Mouse (Mus musculus): ENCODE results near the gene Neurog2. TPM values are rescaled to one million over a fixed set of nuclear protein-coding genes. Genes with fewer than 3 reads are reported as not detected.
A peak's percentile ranks its signal among the peaks of the same experiment; 100 is the strongest.

Neurog2 gene
- polyA plus RNA-seq, 1 experiment from 2014 or later, result 43.9 TPM

- WGBS, result 3% methylated on average over 17 of the region's 17 CpGs
- ATAC-seq (ENCODE audit: low FRiP score), result no peak
- Histone ChIP-seq H3K9ac (no peak overlapping the region; the same call in 1 of the 2 replicates), H3K4me3 (no peak overlapping the region), H3K4me2 (replicated peaks) (peak overlapping the region; percentile 67; the same call in 1 of the 2 replicates), H3K9me3 (replicated peaks) (no peaks in the 10 kb centered on the region), H3K27me3 (peaks cover 78% of the 10 kb centered on the region), H3K36me3 (no peaks in the 10 kb centered on the region), H3K27ac (no peak overlapping the region), H3K4me1 (peaks cover 47% of the 10 kb centered on the region)
These were observed 2.1 kb upstream of the Neurog2 start for GRCm38 (mm10) chr3:127630735-127631372.

- Histone ChIP-seq H3K4me2 (replicated peaks) (peak overlapping the region; percentile 67), H3K4me3 (no peak overlapping the region), H3K9me3 (replicated peaks) (no peaks in the 10 kb centered on the region), H3K4me1 (peaks cover 47% of the 10 kb centered on the region), H3K27me3 (peaks cover 80% of the 10 kb centered on the region), H3K27ac (no peak overlapping the region), H3K9ac (no peak overlapping the region; the same call in 1 of the 2 replicates), H3K36me3 (no peaks in the 10 kb centered on the region)
- ATAC-seq (ENCODE audit: low FRiP score), result no peak
- WGBS, result under 1% methylated on average over 10 of the region's 10 CpGs
These were observed 1.4 kb upstream of the Neurog2 start for GRCm38 (mm10) chr3:127631582-127631981.

GRCm38 (mm10) chr3:127632531-127632930 is 404 bp upstream of the Neurog2 start:
- peak; percentile 86 for ATAC-seq (ENCODE audit: low FRiP score)
- H3K4me3 ChIP-seq, result peak overlapping the region; percentile 56
- H3K36me3 ChIP-seq, result no peaks in the 10 kb centered on the region
- under 1% methylated on average over 28 of the region's 32 CpGs for WGBS
- H3K27me3 ChIP-seq, result peaks cover 84% of the 10 kb centered on the region
- peak overlapping the region; percentile 92 for H3K27ac ChIP-seq
- peak overlapping the region; percentile 67 for H3K4me2 ChIP-seq (replicated peaks)
- no peaks in the 10 kb centered on the region for H3K9me3 ChIP-seq (replicated peaks)
- H3K9ac ChIP-seq, result peak overlapping the region; percentile 78
- peaks cover 42% of the 10 kb centered on the region for H3K4me1 ChIP-seq

GRCm38 (mm10) chr3:127634101-127634983 is 1.4 kb downstream of the Neurog2 start:
- Histone ChIP-seq H3K4me1 (peaks cover 28% of the 10 kb centered on the region), H3K4me2 (replicated peaks) (peak overlapping the region; percentile 67), H3K4me3 (peak overlapping the region; percentile 56), H3K27me3 (peaks cover 85% of the 10 kb centered on the region), H3K9me3 (replicated peaks) (no peaks in the 10 kb centered on the region), H3K27ac (peak overlapping the region; percentile 92), H3K9ac (peak overlapping the region; percentile 78), H3K36me3 (no peaks in the 10 kb centered on the region)
- under 1% methylated on average over 58 of the region's 58 CpGs for WGBS
- peak; percentile 69 for ATAC-seq (ENCODE audit: low FRiP score)

GRCm38 (mm10) chr3:127634984-127635349 is 2.0 kb downstream of the Neurog2 start:
- peak overlapping the region; percentile 56 for H3K4me3 ChIP-seq
- H3K9me3 ChIP-seq (replicated peaks), result no peaks in the 10 kb centered on the region
- peak overlapping the region; percentile 67 for H3K4me2 ChIP-seq (replicated peaks)
- H3K27me3 ChIP-seq, result peaks cover 85% of the 10 kb centered on the region
- 2% methylated on average over 3 of the region's 3 CpGs for WGBS
- H3K36me3 ChIP-seq, result no peaks in the 10 kb centered on the region
- peaks cover 30% of the 10 kb centered on the region for H3K4me1 ChIP-seq
- no peak overlapping the region for H3K27ac ChIP-seq
- H3K9ac ChIP-seq, result 0 out of 2 replicates have a peak overlapping the region, but pooled peaks have one; percentile 33
- no peak for ATAC-seq (ENCODE audit: low FRiP score)

GRCm38 (mm10) chr3:127639875-127640761 is 7.2 kb downstream of the Neurog2 start:
- H3K27ac ChIP-seq, result no peak overlapping the region
- peak overlapping the region; percentile 47 for H3K4me2 ChIP-seq (replicated peaks)
- H3K4me1 ChIP-seq, result peaks cover 21% of the 10 kb centered on the region
- H3K4me3 ChIP-seq, result peak overlapping the region; percentile 15
- peak; percentile 84 for ATAC-seq (ENCODE audit: low FRiP score)
- no peaks in the 10 kb centered on the region for H3K9me3 ChIP-seq (replicated peaks)
- WGBS, result 1% methylated on average over 36 of the region's 36 CpGs
- peaks cover 82% of the 10 kb centered on the region for H3K27me3 ChIP-seq
- H3K36me3 ChIP-seq, result no peaks in the 10 kb centered on the region
- H3K9ac ChIP-seq, result no peak overlapping the region

- peaks cover 21% of the 10 kb centered on the region for H3K4me1 ChIP-seq
- peak overlapping the region; percentile 47 for H3K4me2 ChIP-seq (replicated peaks)
- peaks cover 86% of the 10 kb centered on the region for H3K27me3 ChIP-seq
- ATAC-seq (ENCODE audit: low FRiP score), result peak; percentile 19
- 2% methylated on average over 37 of the region's 37 CpGs for WGBS
- H3K27ac ChIP-seq, result no peak overlapping the region
- no peak overlapping the region for H3K9ac ChIP-seq
- no peaks in the 10 kb centered on the region for H3K9me3 ChIP-seq (replicated peaks)
- no peaks in the 10 kb centered on the region for H3K36me3 ChIP-seq
- H3K4me3 ChIP-seq, result peak overlapping the region; percentile 14
These were observed 8.1 kb downstream of the Neurog2 start for GRCm38 (mm10) chr3:127640762-127641700.

GRCm38 (mm10) chr3:127642211-127642610 is 9.3 kb downstream of the Neurog2 start:
- no peaks in the 10 kb centered on the region for H3K36me3 ChIP-seq
- no peak overlapping the region for H3K4me2 ChIP-seq (replicated peaks)
- WGBS, result 5% methylated on average over 5 of the region's 5 CpGs
- no peak for ATAC-seq (ENCODE audit: low FRiP score)
- H3K4me1 ChIP-seq, result peaks cover 27% of the 10 kb centered on the region
- no peak overlapping the region for H3K9ac ChIP-seq
- peaks cover 86% of the 10 kb centered on the region for H3K27me3 ChIP-seq
- H3K27ac ChIP-seq, result no peak overlapping the region
- no peak overlapping the region for H3K4me3 ChIP-seq
- no peaks in the 10 kb centered on the region for H3K9me3 ChIP-seq (replicated peaks)

- no peak overlapping the region for H3K27ac ChIP-seq
- no peaks in the 10 kb centered on the region for H3K36me3 ChIP-seq
- no peaks in the 10 kb centered on the region for H3K9me3 ChIP-seq (replicated peaks)
- H3K4me3 ChIP-seq, result no peak overlapping the region
- H3K27me3 ChIP-seq, result peaks cover 51% of the 10 kb centered on the region
- H3K9ac ChIP-seq, result no peak overlapping the region
- H3K4me1 ChIP-seq, result peaks cover 12% of the 10 kb centered on the region
- ATAC-seq (ENCODE audit: low FRiP score), result peak; percentile 72
- H3K4me2 ChIP-seq (replicated peaks), result no peak overlapping the region
- WGBS, result 40% methylated on average over 18 of the region's 18 CpGs
These were observed 13.4 kb downstream of the Neurog2 start for GRCm38 (mm10) chr3:127646156-127646825.

- peak; percentile 50; the same call in 1 of the 2 replicates for ATAC-seq (ENCODE audit: low FRiP score)
- Histone ChIP-seq H3K9ac (no peak overlapping the region), H3K9me3 (replicated peaks) (no peaks in the 10 kb centered on the region), H3K36me3 (no peaks in the 10 kb centered on the region), H3K4me1 (peaks cover 3% of the 10 kb centered on the region; the same call in 1 of the 2 replicates), H3K4me3 (no peak overlapping the region), H3K4me2 (replicated peaks) (no peak overlapping the region), H3K27ac (no peak overlapping the region), H3K27me3 (peaks cover 4% of the 10 kb centered on the region)
- 47% methylated on average over 7 of the region's 7 CpGs for WGBS
These were observed 19.1 kb downstream of the Neurog2 start for GRCm38 (mm10) chr3:127651742-127652653.
